Mouse (Mus musculus): ENCODE results near the gene Mid2. TPM values are rescaled to one million over a fixed set of nuclear protein-coding genes. Genes with fewer than 3 reads are reported as not detected.
"Not testable (repeated sequence)": the region's sequence is repeated elsewhere in the genome, so short reads cannot be mapped to it uniquely, and the experiment has no call there.

Gene Mid2
- 1.1 TPM in 2 replicates for polyA plus RNA-seq (2016; fragmentation: Nextera tagmentation; extraction: Ambion mirVana)

DNA sequence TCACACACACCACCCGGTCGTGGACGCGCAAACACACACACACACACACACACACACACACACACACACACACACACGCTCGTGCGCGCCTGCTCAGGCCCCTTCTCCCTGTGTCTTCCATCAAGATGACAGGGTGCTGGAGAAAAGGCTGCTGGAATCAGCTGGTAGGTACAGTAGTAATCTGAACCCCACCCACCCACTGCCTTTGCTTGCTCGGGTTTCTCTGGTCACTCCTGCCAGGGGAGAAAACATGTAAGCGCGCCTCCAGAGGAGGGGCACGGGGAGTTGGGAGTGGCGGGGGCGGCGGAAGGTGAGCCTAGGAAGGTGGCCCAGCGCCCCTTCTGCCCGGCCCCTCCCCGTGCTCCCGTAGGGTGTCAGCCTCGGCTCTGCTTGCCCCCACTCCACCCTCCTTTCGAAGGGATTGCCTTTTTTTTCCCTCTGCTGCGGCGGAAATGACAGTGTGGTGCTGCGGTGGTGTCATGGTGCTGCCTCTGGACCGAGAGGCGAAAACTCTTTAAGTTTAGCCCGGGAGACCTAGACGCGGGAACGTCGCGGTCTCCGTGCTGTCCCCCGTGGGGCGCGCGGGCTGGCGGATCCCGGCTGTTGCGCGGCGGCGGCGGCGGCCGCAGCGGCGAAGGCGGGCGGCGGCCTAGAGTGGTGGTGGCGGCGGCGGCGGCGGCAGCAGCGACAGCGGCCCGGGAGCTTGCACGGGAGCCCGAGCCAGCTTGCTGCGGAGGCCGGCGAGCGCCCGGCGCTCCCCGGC lies at the start of gene Mid2:
Mid2 (plus strand) TSS at position 121 of the 763 bp plus-strand sequence.
- Histone ChIP-seq H3K9me3 (no peaks in the 10 kb centered on the region), H3K27me3 (ENCODE audit: poor library complexity, severe bottlenecking) (peaks cover 99% of the 10 kb centered on the region), H3K36me3 (replicated peaks) (no peaks in the 10 kb centered on the region), H3K27ac (peak within 1 kb of the TSS; percentile 76), H3K4me3 (peak within 1 kb of the TSS; percentile 62), H3K4me1 (no peaks in the 10 kb centered on the region)
- 29% methylated on average over 62 of the region's 68 CpGs for WGBS
- peak; percentile 21 for DNase-seq (ENCODE audit: extremely low spot score, low spot score)

DNA sequence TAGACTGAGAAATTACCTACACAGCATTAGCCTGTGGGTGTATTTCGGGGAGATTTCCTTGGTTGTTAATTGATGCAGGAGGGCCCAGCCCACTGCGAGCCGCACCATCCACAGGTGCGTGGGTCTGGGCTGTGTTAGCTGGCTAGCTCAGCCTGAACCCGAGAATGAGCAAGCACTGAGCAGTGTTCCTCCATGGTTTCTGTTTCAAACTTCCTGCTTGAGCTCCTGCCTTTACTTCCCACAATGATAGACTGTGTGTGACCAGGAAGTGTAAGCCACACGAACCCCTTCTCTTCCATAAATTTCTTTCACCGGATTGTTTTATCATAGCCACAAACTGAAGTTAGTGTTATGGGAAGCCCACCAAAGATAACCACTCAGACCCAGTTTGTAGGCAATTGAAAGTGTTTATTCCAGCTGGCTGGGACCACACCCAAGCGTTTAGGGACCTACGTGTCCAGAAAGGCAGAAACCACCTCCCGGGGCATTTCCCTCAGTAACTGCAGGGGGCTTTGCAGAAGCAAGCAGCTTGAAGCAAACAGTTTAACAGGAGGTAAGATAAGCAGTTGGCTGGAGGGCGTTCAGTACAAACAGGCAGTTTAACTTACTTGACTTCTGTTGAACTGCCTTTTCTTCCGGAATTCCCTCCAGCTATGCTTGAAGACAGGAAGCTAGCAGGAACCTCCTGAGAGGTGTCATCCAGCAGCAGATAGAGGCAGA lies 39.4 kb upstream of the Mid2 start:
- no peak for DNase-seq (ENCODE audit: extremely low spot score, low spot score)
- no peaks in the 10 kb centered on the region for H3K36me3 ChIP-seq (replicated peaks)
- H3K4me3 ChIP-seq = no peak overlapping the region
- no peaks in the 10 kb centered on the region for H3K4me1 ChIP-seq
- peaks cover 76% of the 10 kb centered on the region for H3K27me3 ChIP-seq (ENCODE audit: poor library complexity, severe bottlenecking)
- no peaks in the 10 kb centered on the region for H3K9me3 ChIP-seq
- WGBS = 65% methylated on average over 12 of the region's 12 CpGs
- no peak overlapping the region for H3K27ac ChIP-seq

DNA sequence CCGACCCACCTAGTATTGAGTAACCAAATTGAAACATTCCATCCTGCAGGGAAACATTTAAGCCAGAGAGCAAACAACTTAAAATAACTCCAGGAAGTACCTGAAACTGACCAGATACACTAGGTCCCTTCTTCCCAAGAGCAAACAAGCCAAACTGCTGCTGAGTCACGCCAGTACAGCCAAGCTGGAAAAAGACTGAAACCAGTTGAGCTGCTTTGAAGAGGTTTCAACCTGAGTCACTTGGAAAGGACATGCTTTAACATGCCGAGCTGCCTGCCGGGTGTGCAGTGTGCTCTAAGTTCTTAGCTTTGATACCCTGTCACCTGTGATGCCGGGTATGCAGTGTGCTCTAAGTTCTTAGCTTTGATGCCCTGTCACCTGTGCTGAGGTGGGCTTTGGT lies 26.4 kb upstream of the Mid2 start:
- Histone ChIP-seq H3K27ac (no peak overlapping the region), H3K4me3 (no peak overlapping the region), H3K4me1 (no peaks in the 10 kb centered on the region), H3K9me3 (no peaks in the 10 kb centered on the region), H3K27me3 (ENCODE audit: poor library complexity, severe bottlenecking) (peaks cover 59% of the 10 kb centered on the region), H3K36me3 (replicated peaks) (no peaks in the 10 kb centered on the region)
- WGBS = 80% methylated on average over 5 of the region's 5 CpGs
- no peak for DNase-seq (ENCODE audit: extremely low spot score, low spot score)

DNA sequence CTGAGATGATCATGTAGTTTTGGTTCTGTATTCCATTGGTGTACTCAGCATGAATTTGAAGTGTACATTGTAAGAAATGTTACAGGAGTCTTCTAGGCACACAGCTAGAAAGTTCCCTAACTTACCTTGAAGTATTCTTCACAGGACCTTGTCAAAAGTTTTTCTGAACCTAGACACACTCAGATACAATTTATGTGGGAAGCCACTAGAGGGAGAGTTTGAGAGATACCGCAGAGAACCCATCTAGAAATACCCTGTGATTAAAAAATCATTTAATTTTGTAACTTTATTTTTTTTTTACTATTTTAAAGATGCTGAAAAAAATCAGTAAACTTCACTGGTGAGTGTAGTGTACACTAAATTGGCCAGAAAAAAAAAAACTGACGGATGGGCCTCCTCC lies 24.8 kb upstream of the Mid2 start:
- H3K27me3 ChIP-seq (ENCODE audit: poor library complexity, severe bottlenecking) = peaks cover 66% of the 10 kb centered on the region
- WGBS = 53% methylated on average over 2 of the region's 2 CpGs
- no peak for DNase-seq (ENCODE audit: extremely low spot score, low spot score)
- no peaks in the 10 kb centered on the region for H3K4me1 ChIP-seq
- no peak overlapping the region for H3K4me3 ChIP-seq
- H3K9me3 ChIP-seq = no peaks in the 10 kb centered on the region
- no peak overlapping the region for H3K27ac ChIP-seq
- no peaks in the 10 kb centered on the region for H3K36me3 ChIP-seq (replicated peaks)

DNA sequence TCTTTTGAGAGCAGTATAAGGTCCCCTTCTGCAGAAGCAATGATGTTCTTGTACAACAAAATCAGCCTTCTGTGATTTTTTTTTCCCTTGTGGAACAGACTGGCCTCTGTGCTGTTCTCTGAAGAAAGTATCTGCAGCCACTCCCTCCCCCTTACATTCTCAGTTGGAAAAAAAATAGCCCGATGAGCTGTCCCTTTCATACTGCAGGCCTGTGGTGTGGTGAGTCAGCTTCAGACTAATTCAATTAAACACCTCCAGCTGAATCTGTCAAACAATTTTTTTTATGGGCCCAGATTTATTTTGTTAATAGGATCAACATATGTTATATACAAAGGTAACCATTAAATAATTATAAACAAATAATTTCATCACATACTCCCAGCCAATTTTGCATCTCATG lies 3.7 kb upstream of the Mid2 start:
- Histone ChIP-seq H3K9me3 (no peaks in the 10 kb centered on the region), H3K27ac (no peak overlapping the region), H3K4me1 (no peaks in the 10 kb centered on the region), H3K36me3 (replicated peaks) (no peaks in the 10 kb centered on the region), H3K4me3 (no peak overlapping the region), H3K27me3 (ENCODE audit: poor library complexity, severe bottlenecking) (peaks cover 97% of the 10 kb centered on the region)
- WGBS = 44% methylated on average over 1 of the region's 1 CpGs
- no peak for DNase-seq (ENCODE audit: extremely low spot score, low spot score)

DNA sequence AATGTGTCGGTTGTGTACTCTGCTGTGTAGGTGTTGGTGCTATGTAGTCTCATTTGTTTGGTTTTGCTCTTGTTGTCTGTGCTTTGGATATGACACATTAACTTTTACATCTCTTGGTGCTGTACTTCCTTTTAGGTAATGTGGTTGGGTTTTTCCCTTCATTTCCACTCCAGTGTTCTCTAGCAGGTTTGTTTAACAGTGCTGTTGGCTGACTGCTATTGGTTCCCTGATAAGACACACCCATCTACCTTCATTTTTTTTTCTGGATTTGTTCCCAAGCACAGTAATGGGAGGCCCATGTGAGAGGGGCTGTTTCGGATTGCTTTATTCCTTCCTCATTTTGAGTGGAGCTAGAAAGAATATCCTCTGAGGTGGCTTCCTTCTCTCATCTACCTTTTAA lies 883 bp upstream of the Mid2 start:
- H3K27me3 ChIP-seq (ENCODE audit: poor library complexity, severe bottlenecking) = peaks cover 100% of the 10 kb centered on the region
- 80% methylated on average over 2 of the region's 2 CpGs for WGBS
- no peaks in the 10 kb centered on the region for H3K9me3 ChIP-seq
- H3K36me3 ChIP-seq (replicated peaks) = no peaks in the 10 kb centered on the region
- no peak overlapping the region for H3K4me3 ChIP-seq
- no peaks in the 10 kb centered on the region for H3K4me1 ChIP-seq
- no peak for DNase-seq (ENCODE audit: extremely low spot score, low spot score)
- no peak overlapping the region for H3K27ac ChIP-seq

DNA sequence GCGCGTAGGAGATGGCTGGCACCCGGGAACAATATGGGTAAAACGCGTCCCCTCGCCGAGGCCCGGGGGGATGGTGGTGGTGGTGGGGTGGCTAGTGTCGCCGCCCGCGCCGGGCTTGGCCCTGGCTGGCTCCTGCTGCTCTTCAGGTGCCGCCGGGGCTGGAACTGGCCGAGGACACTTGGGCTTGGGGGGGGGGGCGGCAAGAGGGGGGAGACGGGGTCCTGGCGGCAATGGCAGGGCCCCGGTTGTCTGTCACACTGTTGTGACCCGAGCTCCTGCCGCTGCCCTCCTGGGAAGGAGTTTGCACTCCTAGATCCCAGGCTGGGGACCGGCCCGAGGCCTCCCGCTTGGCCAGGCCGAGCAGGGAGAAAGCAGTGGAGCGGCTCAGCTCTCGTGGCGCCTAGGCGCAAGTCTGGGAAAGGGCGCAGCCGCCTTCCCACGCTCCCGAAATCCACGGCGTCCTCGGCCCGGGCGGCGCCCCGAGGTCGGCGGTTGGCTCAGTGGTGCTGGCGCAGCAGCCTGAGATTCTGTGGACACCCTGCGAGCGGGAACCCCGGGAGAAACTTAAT lies 927 bp downstream of the Mid2 start:
- Histone ChIP-seq H3K4me1 (no peaks in the 10 kb centered on the region), H3K36me3 (replicated peaks) (no peaks in the 10 kb centered on the region), H3K27me3 (ENCODE audit: poor library complexity, severe bottlenecking) (peaks cover 99% of the 10 kb centered on the region), H3K4me3 (peak overlapping the region; percentile 62), H3K27ac (peak overlapping the region; percentile 76), H3K9me3 (no peaks in the 10 kb centered on the region)
- peak; percentile 29 for DNase-seq (ENCODE audit: extremely low spot score, low spot score)
- 29% methylated on average over 43 of the region's 47 CpGs for WGBS

DNA sequence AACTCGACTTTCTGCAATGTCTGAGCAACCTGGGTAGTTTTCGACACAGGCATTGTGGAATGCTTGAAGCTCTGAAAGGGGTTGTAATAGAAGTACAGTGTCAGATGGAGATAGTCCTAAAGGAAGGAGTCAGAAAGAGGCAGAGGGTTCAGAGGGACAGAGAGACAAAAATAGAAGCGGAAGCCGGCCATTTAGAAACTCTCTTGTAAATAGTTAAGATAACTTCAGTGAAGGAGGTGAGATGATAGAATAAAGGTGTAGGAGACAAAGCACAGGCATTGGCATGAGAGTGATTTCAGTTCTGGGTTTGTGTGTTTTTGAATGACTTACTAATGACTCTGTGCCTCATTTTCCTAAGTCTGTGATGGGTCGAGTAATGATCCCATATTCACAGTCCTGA lies 11.0 kb downstream of the Mid2 start:
- peaks cover 98% of the 10 kb centered on the region for H3K27me3 ChIP-seq (ENCODE audit: poor library complexity, severe bottlenecking)

DNA sequence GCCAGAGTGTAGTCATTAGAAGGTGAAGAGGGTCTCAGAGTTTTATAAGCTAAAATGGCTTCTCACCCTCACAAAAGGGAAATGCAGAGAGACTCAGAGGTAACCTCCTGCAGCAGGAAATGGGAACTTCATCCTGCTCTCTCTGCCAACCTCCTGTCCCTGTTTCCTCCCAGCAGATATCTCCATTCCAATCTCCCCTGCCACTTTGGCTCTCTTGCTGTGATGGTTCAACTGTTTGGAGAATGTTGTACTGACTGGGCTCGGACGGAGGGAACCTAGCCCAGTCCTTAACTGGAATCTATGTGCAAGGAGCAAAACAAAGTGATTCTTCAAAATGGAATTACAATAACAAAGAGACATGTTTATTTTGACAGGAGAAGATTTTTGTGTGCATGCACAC lies 23.9 kb downstream of the Mid2 start:
- WGBS = 83% methylated on average over 2 of the region's 2 CpGs
- H3K36me3 ChIP-seq (replicated peaks) = no peaks in the 10 kb centered on the region
- DNase-seq (ENCODE audit: extremely low spot score, low spot score) = no peak
- H3K27ac ChIP-seq = no peak overlapping the region
- peaks cover 100% of the 10 kb centered on the region for H3K27me3 ChIP-seq (ENCODE audit: poor library complexity, severe bottlenecking)
- H3K4me3 ChIP-seq = no peak overlapping the region
- H3K9me3 ChIP-seq = no peaks in the 10 kb centered on the region
- no peaks in the 10 kb centered on the region for H3K4me1 ChIP-seq

More for the DNA sequence above, 11.0 kb downstream of the Mid2 start:
- Histone ChIP-seq H3K9me3 (no peaks in the 10 kb centered on the region), H3K36me3 (replicated peaks) (no peaks in the 10 kb centered on the region), H3K4me3 (no peak overlapping the region), H3K27ac (no peak overlapping the region), H3K4me1 (no peaks in the 10 kb centered on the region)
- 88% methylated on average over 5 of the region's 5 CpGs for WGBS
- DNase-seq (ENCODE audit: extremely low spot score, low spot score) = no peak

DNA sequence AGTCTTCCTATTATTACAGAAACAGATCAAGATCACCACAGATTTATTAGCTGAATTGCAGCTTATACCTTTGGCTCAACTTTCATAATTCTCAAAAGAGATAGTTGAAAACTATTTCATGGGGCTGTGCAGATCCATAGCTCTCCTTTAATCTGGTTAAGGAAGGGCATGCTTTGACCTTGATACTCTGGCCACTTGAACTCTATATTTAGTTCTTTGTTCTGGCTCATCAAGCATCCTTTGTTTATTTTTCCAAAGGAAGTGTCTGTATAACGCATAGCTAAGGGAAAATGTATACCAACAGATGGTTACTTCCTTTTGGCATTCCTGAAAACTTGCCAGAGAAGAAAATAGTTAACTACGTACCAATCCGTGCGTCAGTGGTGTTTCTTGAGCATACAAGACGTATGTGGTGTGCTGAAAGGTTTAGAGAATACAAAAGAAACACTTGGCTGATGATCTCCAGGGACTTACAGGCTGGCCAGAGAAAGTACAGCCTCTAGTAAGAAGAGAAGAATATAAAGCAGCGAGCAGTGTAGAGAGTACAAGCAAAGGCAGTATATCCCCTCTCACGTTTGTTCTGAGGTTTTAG lies 33.6 kb downstream of the Mid2 start:
- not testable (repeated sequence) for H3K27ac ChIP-seq; DNase-seq (ENCODE audit: extremely low spot score, low spot score); H3K4me3 ChIP-seq; H3K36me3 ChIP-seq (replicated peaks); H3K9me3 ChIP-seq; H3K4me1 ChIP-seq
- WGBS = 61% methylated on average over 6 of the region's 7 CpGs
- H3K27me3 ChIP-seq (ENCODE audit: poor library complexity, severe bottlenecking) = peaks cover 82% of the 10 kb centered on the region

DNA sequence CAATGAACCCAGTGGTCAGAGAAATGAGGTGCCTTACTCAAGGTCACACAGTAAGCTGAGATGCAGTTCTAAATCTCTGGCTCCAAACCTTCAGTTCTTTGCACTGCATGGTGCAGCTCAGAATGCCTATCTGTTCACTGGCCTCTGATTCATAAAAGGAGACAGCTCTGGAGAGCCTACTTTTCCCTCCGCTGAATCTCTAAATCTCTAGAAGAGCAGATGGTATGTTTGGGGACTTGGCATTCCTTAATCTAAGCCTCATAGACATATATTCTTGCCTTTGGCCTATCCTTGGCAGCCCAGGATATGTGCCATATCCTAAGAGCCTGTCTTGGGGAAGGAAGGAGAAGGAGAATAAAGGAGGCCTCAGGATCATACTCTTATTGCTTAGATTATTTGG lies 38.8 kb downstream of the Mid2 start:
- H3K36me3 ChIP-seq (replicated peaks) = no peaks in the 10 kb centered on the region
- no peak overlapping the region for H3K27ac ChIP-seq
- no peak overlapping the region for H3K4me3 ChIP-seq
- no peak for DNase-seq (ENCODE audit: extremely low spot score, low spot score)
- no peaks in the 10 kb centered on the region for H3K9me3 ChIP-seq
- H3K4me1 ChIP-seq = no peaks in the 10 kb centered on the region
- 91% methylated on average over 1 of the region's 1 CpGs for WGBS
- peaks cover 91% of the 10 kb centered on the region for H3K27me3 ChIP-seq (ENCODE audit: poor library complexity, severe bottlenecking)

DNA sequence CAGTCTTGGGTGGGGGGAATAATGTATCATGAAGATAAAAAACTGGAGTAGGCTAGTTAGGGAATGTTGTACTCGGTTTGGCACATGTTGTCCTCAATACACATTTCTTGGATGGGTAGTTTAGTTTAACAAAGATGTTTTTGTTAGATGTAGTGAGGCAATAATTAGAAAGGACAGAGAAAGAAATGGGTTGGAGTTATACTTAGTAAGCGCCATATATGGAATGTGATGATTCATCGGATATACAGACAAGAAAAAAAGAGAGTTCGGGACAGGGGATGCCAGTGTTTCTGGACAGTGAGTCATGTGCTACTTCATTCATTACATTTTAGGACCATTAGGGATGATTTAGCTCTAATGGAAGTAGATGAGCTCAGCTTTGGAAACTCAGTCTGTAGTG lies 41.7 kb downstream of the Mid2 start:
- Histone ChIP-seq H3K36me3 (replicated peaks) (no peaks in the 10 kb centered on the region), H3K4me3 (no peak overlapping the region), H3K4me1 (no peaks in the 10 kb centered on the region), H3K9me3 (no peaks in the 10 kb centered on the region), H3K27ac (no peak overlapping the region), H3K27me3 (ENCODE audit: poor library complexity, severe bottlenecking) (peaks cover 88% of the 10 kb centered on the region)
- 83% methylated on average over 4 of the region's 4 CpGs for whole genome bisulfite sequencing
- no peak for DNase-seq (ENCODE audit: extremely low spot score, low spot score)

DNA sequence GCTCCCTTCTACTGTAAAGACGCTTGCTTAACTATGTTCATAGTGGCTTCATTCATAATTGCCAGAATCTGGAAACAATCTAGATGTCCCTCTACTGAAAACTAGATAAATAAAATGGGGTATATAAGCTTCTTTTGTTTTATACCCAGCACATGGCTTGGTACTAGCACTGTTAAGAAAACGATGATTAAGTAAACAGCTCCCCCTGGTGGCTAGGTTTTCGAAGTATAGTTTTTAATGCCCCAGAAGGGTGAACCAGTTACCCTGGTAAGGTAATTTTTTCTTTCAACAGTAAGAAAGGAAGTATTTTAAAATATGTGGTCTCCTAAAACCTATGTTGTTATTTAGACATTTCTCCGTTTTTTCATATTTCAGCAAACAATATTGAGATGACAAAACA lies 58.0 kb downstream of the Mid2 start:
- H3K27me3 ChIP-seq (ENCODE audit: poor library complexity, severe bottlenecking) = peaks cover 62% of the 10 kb centered on the region
- no peaks in the 10 kb centered on the region for H3K4me1 ChIP-seq
- 47% methylated on average over 4 of the region's 4 CpGs for WGBS
- H3K27ac ChIP-seq = no peak overlapping the region
- H3K4me3 ChIP-seq = no peak overlapping the region
- H3K36me3 ChIP-seq (replicated peaks) = no peaks in the 10 kb centered on the region
- H3K9me3 ChIP-seq = no peaks in the 10 kb centered on the region
- no peak for DNase-seq (ENCODE audit: extremely low spot score, low spot score)
